Mouse (Mus musculus) forebrain, embryonic 12.5 days (tissue): ENCODE results near the gene Narfl. TPM values are rescaled to one million over a fixed set of nuclear protein-coding genes. Genes with fewer than 3 reads are reported as not detected.
A peak's percentile ranks its signal among the peaks of the same experiment; 100 is the strongest.
"Not testable (repeated sequence)": the region's sequence is repeated elsewhere in the genome, so short reads cannot be mapped to it uniquely, and the experiment has no call there.

Experiments
- ATAC-seq: fragments of 200-750 bp; cut with Nextera tagmentation; 2 replicates; pipeline ENCODE4 v1.8.0; 2017; ENCODE audit warnings: moderate TSS enrichment; ENCODE audit not compliant: low FRiP score
- H3K27ac ChIP-seq: fragments of 300-500 bp; sonication (generic); 2 replicates; pipeline ENCODE4 v1.5.1; 2016; ENCODE audit warnings: mild to moderate bottlenecking
- H3K27me3 ChIP-seq: fragments of 300-500 bp; sonication (generic); 2 replicates; pipeline ENCODE4 v1.6.1; 2016; ENCODE audit warnings: mild to moderate bottlenecking
- H3K36me3 ChIP-seq: fragments of 300-500 bp; sonication (generic); replicated peaks from 2 replicates; pipeline ENCODE4 v1.6.1; 2016; ENCODE audit warnings: mild to moderate bottlenecking
- H3K4me1 ChIP-seq: fragments of 300-500 bp; sonication (generic); 2 replicates; pipeline ENCODE4 v1.6.1; 2016
- H3K4me2 ChIP-seq: fragments of 300-500 bp; sonication (generic); 2 replicates; pipeline ENCODE4 v1.6.1; 2016; ENCODE audit warnings: mild to moderate bottlenecking, moderate library complexity
- H3K4me3 ChIP-seq: fragments of 300-500 bp; sonication (generic); replicated peaks from 2 replicates; pipeline ENCODE4 v1.5.1; 2016; ENCODE audit warnings: mild to moderate bottlenecking
- H3K9ac ChIP-seq: fragments of 300-500 bp; sonication (generic); 2 replicates; pipeline ENCODE4 v1.6.1; 2016; ENCODE audit warnings: mild to moderate bottlenecking
- H3K9me3 ChIP-seq: fragments of 300-500 bp; sonication (generic); 2 replicates; pipeline ENCODE4 v1.6.1; 2016
- WGBS: fragments of 180-500 bp; shearing (Covaris S2); methylation state at CpG from one replicate; pipeline ENCODE4 v1.1.7; 2016; 5-methylcytosine and 5-hydroxymethylcytosine counted together
- polyA plus RNA-seq: library from polyadenylated mRNA; unstranded; fragments of >200 nt; fragmentation: Nextera tagmentation; extraction: Ambion mirVana; gene quantifications from 2 replicates; pipeline ENCODE4 v1.2.1, GENCODE M21; 2016

The Narfl gene
- polyA plus RNA-seq, 1 experiment from 2014 or later, result 26.0 TPM

- Histone ChIP-seq H3K4me3 (peak within 1 kb of the TSS; percentile 65), H3K27me3 (no peaks in the 10 kb centered on the region), H3K36me3 (peaks cover 19% of the 10 kb centered on the region), H3K9me3 (no peaks in the 10 kb centered on the region), H3K4me2 (peak within 1 kb of the TSS; percentile 93), H3K4me1 (peaks cover 65% of the 10 kb centered on the region), H3K27ac (peak within 1 kb of the TSS; percentile 97), H3K9ac (peak within 1 kb of the TSS; percentile 81)
- 2% methylated on average over 14 of the region's 14 CpGs for WGBS
- ATAC-seq, result peak; percentile 42; the same call in 1 of the 2 replicates
Observed at GRCm38 (mm10) chr17:25792615-25793014, 19.0 kb downstream of the Narfl start, which contains the start of gene Fam173a. TSS of gene Fam173a (minus strand) at chr17:25792901.

GRCm38 (mm10) chr17:25794197-25794596, 20.6 kb downstream of the Narfl start:
- peaks cover 65% of the 10 kb centered on the region for H3K4me1 ChIP-seq
- peak overlapping the region; percentile 80 for H3K9ac ChIP-seq
- 0 out of 2 replicates have a peak, but pooled peaks have one; percentile 24 for ATAC-seq
- H3K9me3 ChIP-seq, result no peaks in the 10 kb centered on the region
- peak overlapping the region; percentile 93 for H3K4me2 ChIP-seq
- H3K27ac ChIP-seq, result peak overlapping the region; percentile 97
- H3K36me3 ChIP-seq, result peaks cover 7% of the 10 kb centered on the region
- WGBS, result 10% methylated on average over 13 of the region's 13 CpGs
- 0 out of 2 replicates have a peak overlapping the region, but pooled peaks have one; percentile 82 for H3K4me3 ChIP-seq
- H3K27me3 ChIP-seq, result no peaks in the 10 kb centered on the region

- peak overlapping the region; percentile 82 for H3K4me3 ChIP-seq
- peak overlapping the region; percentile 80 for H3K9ac ChIP-seq
- peak overlapping the region; percentile 93 for H3K4me2 ChIP-seq
- WGBS, result 47% methylated on average over 17 of the region's 17 CpGs
- no peaks in the 10 kb centered on the region for H3K27me3 ChIP-seq
- peak overlapping the region; percentile 97 for H3K27ac ChIP-seq
- ATAC-seq, result no peak
- no peaks in the 10 kb centered on the region; the same call in 1 of the 2 replicates for H3K36me3 ChIP-seq
- peaks cover 65% of the 10 kb centered on the region for H3K4me1 ChIP-seq
- no peaks in the 10 kb centered on the region for H3K9me3 ChIP-seq
Observed at GRCm38 (mm10) chr17:25794998-25795397, 21.4 kb downstream of the Narfl start.

GRCm38 (mm10) chr17:25795609-25796092, 22.1 kb downstream of the Narfl start, which contains the start of gene AC134908.4:
TSS of gene AC134908.4 (minus strand) at chr17:25795659.
- Histone ChIP-seq H3K4me3 (peak within 1 kb of the TSS; percentile 82), H3K4me2 (peak within 1 kb of the TSS; percentile 93), H3K27ac (peak within 1 kb of the TSS; percentile 97), H3K9ac (peak within 1 kb of the TSS; percentile 80), H3K9me3 (no peaks in the 10 kb centered on the region), H3K27me3 (no peaks in the 10 kb centered on the region), H3K4me1 (peaks cover 63% of the 10 kb centered on the region), H3K36me3 (no peaks in the 10 kb centered on the region; the same call in 1 of the 2 replicates)
- ATAC-seq, result no peak
- WGBS, result 3% methylated on average over 6 of the region's 6 CpGs

- H3K4me2 ChIP-seq, result peak overlapping the region; percentile 93
- H3K27me3 ChIP-seq, result no peaks in the 10 kb centered on the region
- H3K27ac ChIP-seq, result peak overlapping the region; percentile 97
- peak overlapping the region; percentile 80 for H3K9ac ChIP-seq
- H3K4me3 ChIP-seq, result peak overlapping the region; percentile 82
- no peaks in the 10 kb centered on the region for H3K9me3 ChIP-seq
- no peak for ATAC-seq
- H3K4me1 ChIP-seq, result peaks cover 56% of the 10 kb centered on the region
- under 1% methylated on average over 37 of the region's 37 CpGs for WGBS
- no peaks in the 10 kb centered on the region for H3K36me3 ChIP-seq
Observed at GRCm38 (mm10) chr17:25796211-25796771, 22.7 kb downstream of the Narfl start.

GRCm38 (mm10) chr17:25796951-25797369, 23.4 kb downstream of the Narfl start, which contains the start of gene Metrn:
TSS of gene Metrn (minus strand) at chr17:25797136.
- WGBS, result under 1% methylated on average over 34 of the region's 35 CpGs
- Histone ChIP-seq H3K4me3 (peak within 1 kb of the TSS; percentile 82), H3K4me1 (peaks cover 53% of the 10 kb centered on the region)

GRCm38 (mm10) chr17:25801029-25801428, 27.5 kb downstream of the Narfl start:
- Histone ChIP-seq H3K27me3 (0 out of 2 replicates have a peak, but pooled peaks cover 3% of the 10 kb centered on the region), H3K27ac (no peak overlapping the region), H3K4me1 (peaks cover 39% of the 10 kb centered on the region), H3K36me3 (no peaks in the 10 kb centered on the region), H3K4me3 (no peak overlapping the region), H3K9me3 (no peaks in the 10 kb centered on the region), H3K4me2 (no peak overlapping the region), H3K9ac (no peak overlapping the region)
- 6% methylated on average over 6 of the region's 6 CpGs for WGBS
- ATAC-seq, result no peak

More at GRCm38 (mm10) chr17:25796951-25797369, 23.4 kb downstream of the Narfl start, which contains the start of gene Metrn:
- Histone ChIP-seq H3K36me3 (no peaks in the 10 kb centered on the region), H3K27ac (peak within 1 kb of the TSS; percentile 97), H3K27me3 (0 out of 2 replicates have a peak, but pooled peaks cover 3% of the 10 kb centered on the region), H3K9me3 (no peaks in the 10 kb centered on the region), H3K9ac (peak within 1 kb of the TSS; percentile 80), H3K4me2 (peak within 1 kb of the TSS; percentile 93)
- peak; percentile 82 for ATAC-seq

- H3K4me3 ChIP-seq, result peak overlapping the region; percentile 7; the same call in 1 of the 2 replicates
- H3K9me3 ChIP-seq, result no peaks in the 10 kb centered on the region
- ATAC-seq, result peak; percentile 93
- peak overlapping the region; percentile 94 for H3K27ac ChIP-seq
- WGBS, result 9% methylated on average over 10 of the region's 10 CpGs
- H3K36me3 ChIP-seq, result no peaks in the 10 kb centered on the region
- H3K4me1 ChIP-seq, result peaks cover 26% of the 10 kb centered on the region
- H3K9ac ChIP-seq, result no peak overlapping the region; the same call in 1 of the 2 replicates
- 0 out of 2 replicates have a peak, but pooled peaks cover 3% of the 10 kb centered on the region for H3K27me3 ChIP-seq
- peak overlapping the region; percentile 40 for H3K4me2 ChIP-seq
Observed at GRCm38 (mm10) chr17:25802825-25803517, 29.4 kb downstream of the Narfl start.

- Histone ChIP-seq H3K27me3 (peaks cover 8% of the 10 kb centered on the region; the same call in 1 of the 2 replicates), H3K9me3 (no peaks in the 10 kb centered on the region), H3K4me1 (peaks cover 54% of the 10 kb centered on the region), H3K27ac (no peak overlapping the region), H3K9ac (no peak overlapping the region), H3K4me3 (no peak overlapping the region), H3K36me3 (no peaks in the 10 kb centered on the region), H3K4me2 (no peak overlapping the region)
- WGBS, result 86% methylated on average over 4 of the region's 4 CpGs
- ATAC-seq, result no peak
Observed at GRCm38 (mm10) chr17:25806507-25806906, 32.9 kb downstream of the Narfl start.

GRCm38 (mm10) chr17:25807452-25807851, 33.9 kb downstream of the Narfl start:
- not testable (repeated sequence) for H3K9ac ChIP-seq, H3K4me2 ChIP-seq, H3K4me3 ChIP-seq, H3K27ac ChIP-seq, ATAC-seq, H3K36me3 ChIP-seq, H3K9me3 ChIP-seq
- Histone ChIP-seq H3K27me3 (peaks cover 14% of the 10 kb centered on the region), H3K4me1 (peaks cover 51% of the 10 kb centered on the region)
- 40% methylated on average over 2 of the region's 2 CpGs for WGBS

- 0 out of 2 replicates have a peak, but pooled peaks have one; percentile 0 for ATAC-seq
- Histone ChIP-seq H3K9me3 (no peaks in the 10 kb centered on the region), H3K4me3 (peak overlapping the region; percentile 85), H3K4me2 (peak overlapping the region; percentile 80), H3K36me3 (no peaks in the 10 kb centered on the region), H3K9ac (peak overlapping the region; percentile 97), H3K27ac (peak overlapping the region; percentile 97), H3K27me3 (peaks cover 20% of the 10 kb centered on the region), H3K4me1 (peaks cover 51% of the 10 kb centered on the region)
- WGBS, result 35% methylated on average over 5 of the region's 5 CpGs
Observed at GRCm38 (mm10) chr17:25808028-25808427, 34.5 kb downstream of the Narfl start.
